Mouse (Mus musculus) forebrain, embryonic 11.5 days (tissue): ENCODE data around the gene Nlgn1. TPM values are rescaled to one million over a fixed set of nuclear protein-coding genes. Genes with fewer than 3 reads are reported as not detected.
A peak's percentile ranks its signal among the peaks of the same experiment; 100 is the strongest.

Source experiments
- ATAC-seq: fragments of 200-750 bp; cut with Nextera tagmentation; replicated peaks from 2 replicates; pipeline ENCODE4 v1.8.0; 2017; ENCODE audit warnings: moderate TSS enrichment; ENCODE audit not compliant: low FRiP score
- DNase-seq: peaks from one replicate; pipeline ENCODE4 v3.0.0-alpha.2; 2017; ENCODE audit warnings: low spot score
- H3K27ac ChIP-seq: fragments of 300-500 bp; sonication (generic); 2 replicates; pipeline ENCODE4 v1.5.1; 2014; ENCODE audit warnings: low read depth, low read length
- H3K27me3 ChIP-seq: fragments of 300-500 bp; sonication (generic); 2 replicates; pipeline ENCODE4 v1.6.1; 2014; ENCODE audit warnings: mild to moderate bottlenecking, low read length, mixed read lengths; ENCODE audit not compliant: control insufficient read depth, insufficient read depth
- H3K36me3 ChIP-seq: fragments of 300-500 bp; sonication (generic); 2 replicates; pipeline ENCODE4 v1.6.1; 2014; ENCODE audit warnings: mild to moderate bottlenecking, low read length, moderate library complexity, mixed read lengths; ENCODE audit not compliant: control insufficient read depth, insufficient read depth
- H3K4me1 ChIP-seq: fragments of 300-500 bp; sonication (generic); replicated peaks from 2 replicates; pipeline ENCODE4 v1.6.1; 2014; ENCODE audit warnings: low read length, mixed read lengths; ENCODE audit not compliant: control insufficient read depth, insufficient read depth
- H3K4me2 ChIP-seq: fragments of 300-500 bp; sonication (generic); 2 replicates; pipeline ENCODE4 v1.6.1; 2014; ENCODE audit warnings: low read depth, mild to moderate bottlenecking, low read length, moderate library complexity, mixed read lengths; ENCODE audit not compliant: severe bottlenecking
- H3K4me3 ChIP-seq: fragments of 300-500 bp; sonication (generic); 2 replicates; pipeline ENCODE4 v1.5.1; 2014; ENCODE audit warnings: low read depth, low read length
- H3K9ac ChIP-seq: fragments of 300-500 bp; sonication (generic); 2 replicates; pipeline ENCODE4 v1.6.1; 2014; ENCODE audit warnings: low read length
- H3K9me3 ChIP-seq: fragments of 300-500 bp; sonication (generic); 2 replicates; pipeline ENCODE4 v1.6.1; 2016; ENCODE audit warnings: low read length, mixed read lengths; ENCODE audit not compliant: control insufficient read depth
- WGBS: fragments of 180-500 bp; shearing (Covaris S2); extraction: QIAGEN DNeasy Blood & Tissue Kit; methylation state at CpG from one replicate; pipeline ENCODE4 v1.1.7; 2014; 5-methylcytosine and 5-hydroxymethylcytosine counted together
- polyA plus RNA-seq: library from polyadenylated mRNA; unstranded; fragments of >200 nt; fragmentation: Nextera tagmentation; extraction: Ambion mirVana; gene quantifications from 2 replicates; pipeline ENCODE4 v1.2.1, GENCODE M21; 2014

Nlgn1 gene
- polyA plus RNA-seq, 1 experiment from 2014 or later: 4.0 TPM

GRCm38 (mm10) chr3:26141590-26141989 lies 190.7 kb downstream of the Nlgn1 start:
- Histone ChIP-seq H3K4me3 (no peak overlapping the region), H3K27ac (no peak overlapping the region), H3K27me3 (no peaks in the 10 kb centered on the region), H3K4me2 (no peak overlapping the region), H3K9ac (no peak overlapping the region), H3K36me3 (no peaks in the 10 kb centered on the region), H3K9me3 (no peaks in the 10 kb centered on the region), H3K4me1 (0 out of 2 replicates have a peak, but pooled peaks cover 2% of the 10 kb centered on the region)
- WGBS: 86% methylated on average over 3 of the region's 3 CpGs
- DNase-seq (no peak), ATAC-seq (no peak)

DNA sequence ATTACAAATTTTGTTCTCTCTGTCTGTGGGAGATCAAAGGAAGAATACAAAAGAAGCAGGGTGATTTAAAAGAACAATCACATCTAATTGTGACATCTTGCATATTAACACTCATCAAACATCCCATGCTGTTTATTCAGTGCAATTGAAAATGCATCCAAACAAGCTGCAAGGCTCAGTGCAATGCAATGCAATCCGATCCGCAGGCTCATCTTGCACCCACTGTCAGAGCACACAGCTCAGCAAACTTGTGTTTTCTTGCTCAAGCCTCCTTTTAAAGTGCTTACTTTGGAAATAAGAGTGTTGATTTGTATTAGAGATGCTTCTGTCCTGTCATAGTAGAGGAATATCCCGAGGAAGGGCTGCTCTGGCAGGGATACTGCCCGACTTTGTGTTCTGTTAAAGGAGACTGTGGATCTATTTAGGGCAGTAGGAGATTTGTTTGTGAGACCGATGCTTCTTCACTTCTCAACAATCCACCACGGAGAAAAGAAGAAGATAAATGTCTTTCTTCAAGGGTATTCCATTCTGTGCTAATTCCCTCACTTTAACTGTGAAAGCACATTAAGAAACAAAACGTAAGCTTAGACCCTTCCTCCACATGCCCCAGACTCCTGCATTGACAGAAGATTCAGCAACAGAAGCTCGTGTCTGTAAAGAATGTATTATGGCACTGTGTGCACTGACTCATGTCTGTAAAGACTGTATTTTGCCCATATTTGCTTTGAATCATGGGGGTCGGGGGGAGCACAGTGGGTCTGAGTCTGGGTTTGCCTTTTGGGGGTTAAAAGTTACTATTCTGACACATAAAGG lies 197.2 kb downstream of the Nlgn1 start:
- no peak for DNase-seq
- Histone ChIP-seq H3K9ac (no peak overlapping the region), H3K4me3 (no peak overlapping the region), H3K27me3 (no peaks in the 10 kb centered on the region), H3K27ac (no peak overlapping the region), H3K36me3 (no peaks in the 10 kb centered on the region), H3K9me3 (no peaks in the 10 kb centered on the region), H3K4me2 (no peak overlapping the region), H3K4me1 (peaks cover 4% of the 10 kb centered on the region; the same call in 1 of the 2 replicates)
- WGBS: 23% methylated on average over 9 of the region's 9 CpGs
- 0 out of 2 replicates have a peak, but pooled peaks have one; percentile 24 for ATAC-seq

DNA sequence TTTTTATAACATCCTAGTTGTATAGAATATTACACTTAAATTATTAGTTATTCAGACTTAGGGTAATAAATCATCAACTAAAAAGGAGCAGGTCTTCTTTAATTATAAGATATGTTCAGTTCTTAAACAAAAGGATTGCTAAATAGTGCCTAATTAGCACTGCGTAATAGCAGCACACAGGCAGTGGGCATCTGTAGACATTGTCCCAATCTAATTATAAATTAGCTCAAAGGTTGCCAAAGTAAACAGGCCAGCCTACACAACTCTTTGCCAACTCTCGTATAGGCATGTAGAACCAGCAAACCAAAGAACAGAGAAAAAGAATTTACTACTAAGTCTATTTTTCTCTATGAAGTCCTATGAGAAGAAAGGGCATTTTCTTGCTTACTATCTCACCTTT lies 201.3 kb downstream of the Nlgn1 start:
- Histone ChIP-seq H3K27ac (no peak overlapping the region), H3K36me3 (no peaks in the 10 kb centered on the region), H3K4me3 (no peak overlapping the region), H3K4me2 (no peak overlapping the region), H3K9me3 (no peaks in the 10 kb centered on the region), H3K4me1 (peaks cover 4% of the 10 kb centered on the region; the same call in 1 of the 2 replicates), H3K9ac (no peak overlapping the region), H3K27me3 (no peaks in the 10 kb centered on the region)
- ATAC-seq (0 out of 2 replicates have a peak, but pooled peaks have one; percentile 33), DNase-seq (no peak)
- WGBS: 66% methylated on average over 2 of the region's 2 CpGs

- WGBS: 75% methylated on average over 6 of the region's 6 CpGs
- H3K4me1 ChIP-seq: no peaks in the 10 kb centered on the region
- DNase-seq (no peak), ATAC-seq (no peak)
- no peak overlapping the region for H3K27ac ChIP-seq
- H3K9me3 ChIP-seq: no peaks in the 10 kb centered on the region
- no peak overlapping the region for H3K9ac ChIP-seq
- no peaks in the 10 kb centered on the region for H3K36me3 ChIP-seq
- no peak overlapping the region for H3K4me2 ChIP-seq
- H3K27me3 ChIP-seq: no peaks in the 10 kb centered on the region
- H3K4me3 ChIP-seq: no peak overlapping the region
Measured at GRCm38 (mm10) chr3:26129455-26129854, 202.8 kb downstream of the Nlgn1 start.

DNA sequence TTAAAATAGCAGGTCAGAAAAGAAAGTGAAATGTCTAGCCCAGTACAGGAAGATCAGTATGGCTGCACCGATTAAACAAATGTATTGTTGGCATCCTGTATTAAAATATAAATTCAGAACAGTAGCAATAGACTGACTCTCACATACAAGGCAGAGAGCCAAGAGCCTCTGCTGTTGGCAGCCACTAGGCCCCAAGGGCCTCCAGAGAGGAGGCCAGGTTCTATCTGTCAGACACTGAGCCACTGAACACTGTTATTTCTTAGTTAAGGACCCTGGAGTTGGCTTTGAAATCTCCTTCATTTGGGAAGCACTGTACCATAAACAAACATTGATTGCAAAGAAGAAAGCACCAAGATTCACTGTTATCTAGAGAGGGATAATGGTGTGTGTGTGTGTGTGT lies 215.2 kb downstream of the Nlgn1 start:
- Histone ChIP-seq H3K27me3 (no peaks in the 10 kb centered on the region), H3K4me3 (no peak overlapping the region), H3K4me2 (no peak overlapping the region), H3K36me3 (no peaks in the 10 kb centered on the region), H3K9ac (no peak overlapping the region), H3K9me3 (no peaks in the 10 kb centered on the region), H3K27ac (no peak overlapping the region), H3K4me1 (no peaks in the 10 kb centered on the region)
- ATAC-seq: no peak
- 82% methylated on average over 1 of the region's 1 CpGs for WGBS
- no peak for DNase-seq

DNA sequence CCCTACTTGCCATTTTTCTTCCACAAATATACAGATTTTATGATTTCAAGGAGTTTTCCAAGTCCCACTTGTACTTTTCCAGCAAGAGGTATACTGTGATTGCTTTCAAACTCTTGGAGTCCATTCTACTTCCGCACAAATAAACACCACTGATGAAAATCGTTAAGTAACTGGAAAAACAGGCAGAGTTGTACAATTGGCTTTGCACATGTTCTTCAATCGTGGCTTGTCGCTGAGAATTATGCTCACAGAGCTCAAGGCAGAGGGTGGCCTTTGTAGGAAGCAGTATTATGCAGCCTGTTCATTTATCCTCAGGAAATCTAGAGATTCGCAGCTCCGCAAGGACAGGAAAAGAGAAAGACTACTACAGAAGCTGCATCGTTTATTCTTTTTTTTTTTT lies 225.9 kb downstream of the Nlgn1 start:
- no peak for DNase-seq
- Histone ChIP-seq H3K9ac (no peak overlapping the region), H3K27me3 (no peaks in the 10 kb centered on the region), H3K4me1 (no peaks in the 10 kb centered on the region), H3K9me3 (no peaks in the 10 kb centered on the region), H3K27ac (no peak overlapping the region), H3K4me3 (no peak overlapping the region), H3K4me2 (no peak overlapping the region), H3K36me3 (no peaks in the 10 kb centered on the region)
- ATAC-seq: no peak
- WGBS: 78% methylated on average over 7 of the region's 7 CpGs

- H3K9me3 ChIP-seq: no peaks in the 10 kb centered on the region
- no peak overlapping the region for H3K9ac ChIP-seq
- WGBS: 20% methylated on average over 3 of the region's 3 CpGs
- ATAC-seq (peak; percentile 51), DNase-seq (no peak)
- no peaks in the 10 kb centered on the region for H3K4me1 ChIP-seq
- H3K27ac ChIP-seq: no peak overlapping the region
- no peaks in the 10 kb centered on the region for H3K36me3 ChIP-seq
- no peaks in the 10 kb centered on the region for H3K27me3 ChIP-seq
- H3K4me3 ChIP-seq: no peak overlapping the region
- H3K4me2 ChIP-seq: no peak overlapping the region
Measured at GRCm38 (mm10) chr3:26105528-26105927, 226.7 kb downstream of the Nlgn1 start.

GRCm38 (mm10) chr3:26102271-26102670 lies 230.0 kb downstream of the Nlgn1 start:
- H3K36me3 ChIP-seq: no peaks in the 10 kb centered on the region
- no peak overlapping the region for H3K9ac ChIP-seq
- H3K9me3 ChIP-seq: no peaks in the 10 kb centered on the region
- no peaks in the 10 kb centered on the region for H3K27me3 ChIP-seq
- WGBS: 79% methylated on average over 1 of the region's 1 CpGs
- no peak overlapping the region for H3K4me2 ChIP-seq
- DNase-seq (no peak), ATAC-seq (no peak)
- H3K27ac ChIP-seq: no peak overlapping the region
- no peaks in the 10 kb centered on the region for H3K4me1 ChIP-seq
- no peak overlapping the region for H3K4me3 ChIP-seq

DNA sequence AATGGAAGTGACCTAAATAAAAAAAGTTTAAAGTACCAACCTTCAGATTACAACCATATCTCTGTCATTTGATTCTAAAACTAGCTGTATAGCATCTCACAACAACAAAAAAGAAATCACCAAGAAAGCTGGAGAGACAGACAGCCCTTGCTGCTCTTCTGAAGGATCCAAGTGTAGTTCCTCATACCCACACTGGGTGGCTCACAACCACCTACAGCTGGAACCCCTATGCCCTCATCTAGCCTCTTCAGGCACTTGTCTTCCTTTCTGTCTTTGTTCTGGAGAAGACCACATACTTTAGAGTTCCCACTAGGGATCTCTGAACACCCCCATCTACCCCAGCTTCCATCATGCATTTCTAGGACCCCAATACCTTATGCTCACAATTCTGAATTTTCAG lies 236.7 kb downstream of the Nlgn1 start:
- ATAC-seq: no peak
- no peak overlapping the region for H3K4me3 ChIP-seq
- H3K9ac ChIP-seq: no peak overlapping the region
- no peaks in the 10 kb centered on the region for H3K27me3 ChIP-seq
- no peaks in the 10 kb centered on the region for H3K4me1 ChIP-seq
- H3K9me3 ChIP-seq: no peaks in the 10 kb centered on the region
- no peak overlapping the region for H3K4me2 ChIP-seq
- no peak overlapping the region for H3K27ac ChIP-seq
- no peak for DNase-seq
- no peaks in the 10 kb centered on the region for H3K36me3 ChIP-seq
